Comparison of ENCODE assay signal across 9 mouse cellular contexts in genomic region chr5:20967942-20968341, GRCm38 (mm10). TPM values are rescaled to one million over a fixed set of nuclear protein-coding genes. Genes with fewer than 3 reads are reported as not detected.
A peak's percentile ranks its signal among the peaks of the same experiment; 100 is the strongest.
DNase-seq lines count a peak whose midpoint lies in the region; ATAC-seq and TF ChIP-seq lines count a peak whose summit lies in the region.
"Had no signal": no experiment of that assay in that cellular context is flagged by ENCODE, and none has a peak within 500 bp of the region (broad histone marks: within the 10 kb centered on the region; RNA-seq: fewer than 3 reads in every experiment).

No protein-coding gene starts in this region.

- peaks cover 6 to 7% of the 10 kb centered on the region in 2 experiments; a peak in 3 of 4 replicates for H3K4me1 ChIP-seq in heart, embryonic 14.5 days (ENCODE audit: control insufficient read depth in 2 of 2, insufficient read depth in 2 of 2, low read length in 2 of 2)
- H3K4me1 ChIP-seq in G1E (ENCODE audit: insufficient read depth, low read depth, low read length), result peaks cover 36% of the 10 kb centered on the region
- no peaks in the 10 kb centered on the region for H3K4me1 ChIP-seq in hindbrain, postnatal 0 days (ENCODE audit: insufficient read depth, low read length)
- H3K4me1 ChIP-seq in megakaryocyte, embryonic 14.5 days, result peaks cover 67% of the 10 kb centered on the region

- intact Hi-C loops in heart, postnatal 36 days (cut with DNase I), result no loop called here

- H3K9me3 ChIP-seq in heart, embryonic 14.5 days (ENCODE audit: control insufficient read depth, low read length), result no peaks in the 10 kb centered on the region
- H3K9me3 ChIP-seq in G1E (replicated peaks), result peaks cover 3% of the 10 kb centered on the region
- no peaks in the 10 kb centered on the region for H3K9me3 ChIP-seq in hindbrain, postnatal 0 days (ENCODE audit: low read length)
- 0 out of 2 replicates have a peak, but pooled peaks cover 3% of the 10 kb centered on the region for H3K9me3 ChIP-seq in megakaryocyte, embryonic 14.5 days

- no peak for DNase-seq in heart, postnatal 36 days
- DNase-seq in G1E (ENCODE audit: low spot score), result no peak
- peak; percentile 34 for DNase-seq in hindbrain, postnatal 0 days (ENCODE audit: low spot score)
- DNase-seq in left cerebral cortex, adult 18-20 months (ENCODE audit: low spot score in 2 of 2), result no peak
- no peak for DNase-seq in right cerebral cortex, adult 18-20 months
- no peak for DNase-seq in cerebellum, adult 9-11 months
- DNase-seq: cerebellum, postnatal 36 days had no signal

- no peak for TF ChIP-seq CTCF in G1E (IDR thresholded peaks at IDR 0.05; ENCODE audit: low read depth, low read length)
- no peak for TF ChIP-seq CTCF in hindbrain, postnatal 0 days (IDR thresholded peaks at IDR 0.05; ENCODE audit: low read depth)

- H3K27ac ChIP-seq in heart, embryonic 14.5 days (replicated peaks in 1 of 2; ENCODE audit: control insufficient read depth in 1 of 2, insufficient read depth in 1 of 2, low read depth in 2 of 2, low read length in 2 of 2), result peak overlapping the region; percentile 26 to 29; a peak in 3 of 4 replicates
- no peak overlapping the region for H3K27ac ChIP-seq in hindbrain, postnatal 0 days

- H3K36me3 ChIP-seq in heart, embryonic 14.5 days (ENCODE audit: control insufficient read depth, insufficient read depth, low read length), result no peaks in the 10 kb centered on the region
- peaks cover 51% of the 10 kb centered on the region for H3K36me3 ChIP-seq in G1E (replicated peaks)
- no peaks in the 10 kb centered on the region for H3K36me3 ChIP-seq in hindbrain, postnatal 0 days (ENCODE audit: insufficient read depth, low read length)
- H3K36me3 ChIP-seq in megakaryocyte, embryonic 14.5 days (replicated peaks; ENCODE audit: low read length), result peaks cover 69% of the 10 kb centered on the region

- WGBS in heart, embryonic 14.5 days, result 14% methylated on average over 4 of the region's 4 CpGs
- 27% methylated on average over 4 of the region's 4 CpGs for WGBS in hindbrain, postnatal 0 days

- H3K4me3 ChIP-seq in heart, embryonic 14.5 days (ENCODE audit: control insufficient read depth in 1 of 2, insufficient read depth in 1 of 2, low read depth in 1 of 2, low read length in 2 of 2), result no peak overlapping the region
- no peak overlapping the region for H3K4me3 ChIP-seq in G1E (ENCODE audit: low read depth, low read length)
- no peak overlapping the region for H3K4me3 ChIP-seq in hindbrain, postnatal 0 days (ENCODE audit: low read length)
- peak overlapping the region; percentile 69 for H3K4me3 ChIP-seq in megakaryocyte, embryonic 14.5 days (replicated peaks)

- H3K4me2 ChIP-seq in heart, embryonic 14.5 days (ENCODE audit: low read length), result peak overlapping the region; percentile 23; the same call in 1 of the 2 replicates
- H3K4me2 ChIP-seq in hindbrain, postnatal 0 days (ENCODE audit: low read depth, low read length), result no peak overlapping the region

- H3K9ac ChIP-seq in heart, embryonic 14.5 days (ENCODE audit: low read length), result no peak overlapping the region
- H3K9ac ChIP-seq in hindbrain, postnatal 0 days (replicated peaks; ENCODE audit: low read length), result no peak overlapping the region

- no peaks in the 10 kb centered on the region for H3K27me3 ChIP-seq in heart, embryonic 14.5 days (ENCODE audit: control insufficient read depth, insufficient read depth, low read length)
- H3K27me3 ChIP-seq in G1E (ENCODE audit: insufficient read depth, low read length), result no peaks in the 10 kb centered on the region
- no peaks in the 10 kb centered on the region for H3K27me3 ChIP-seq in hindbrain, postnatal 0 days (ENCODE audit: insufficient read depth, low read length)
- H3K27me3 ChIP-seq in megakaryocyte, embryonic 14.5 days (replicated peaks), result no peaks in the 10 kb centered on the region

- ATAC-seq in heart, embryonic 14.5 days (ENCODE audit: insufficient number of reproducible peaks, insufficient read depth, low FRiP score, low read depth), result peak; percentile 81
- ATAC-seq in G1E (ENCODE audit: extremely low read depth, insufficient number of reproducible peaks, low FRiP score, poor library complexity, severe bottlenecking), result peak; percentile 23; the same call in 1 of the 2 replicates
- peak; percentile 66 for ATAC-seq in hindbrain, postnatal 0 days

RNA-seq across cellular contexts. Expression of gene Rsbn1l, which starts 11.7 kb away (rescaled TPM):
- polyA plus RNA-seq in heart, embryonic 14.5 days (2014; fragmentation: Nextera tagmentation; extraction: Ambion mirVana), result 7.9 and 9.5 TPM in 2 replicates
- total RNA-seq in heart, postnatal 36 days (2021), result 10 to 100 TPM; 13.6 to 15.2 TPM
- 90.5 and 90.8 TPM in 2 replicates for total RNA-seq in G1E (2014; fragmentation: Nextera tagmentation)
- total RNA-seq in G1E (2017), result 63.7 and 69.7 TPM in 2 replicates
- polyA plus RNA-seq in G1E (2012), result 15.7 and 16.7 TPM in 2 replicates
- 4.5 and 5.5 TPM in 2 replicates for total RNA-seq in hindbrain, postnatal 0 days (2014; rRNA removed)
- 3.7 and 4.0 TPM in 2 replicates for polyA plus RNA-seq in hindbrain, postnatal 0 days (2015; fragmentation: Nextera tagmentation; extraction: Ambion mirVana)
- 15.8 and 22.7 TPM in 2 replicates for polyA plus RNA-seq in megakaryocyte, embryonic 14.5 days (2012; ENCODE audit: insufficient read depth, low replicate concordance)
- 10 to 100 TPM; 19.1 to 21.2 TPM for total RNA-seq in left cerebral cortex, adult 18-20 months (2021)

Comparison
In these comparisons a context has a peak if more than half of its experiments do, and no peak if none do; other contexts are left out.
1. ATAC-seq: peak in every context shown above with its lines; median percentile 81 in heart, embryonic 14.5 days; 66 in hindbrain, postnatal 0 days; 23 in G1E.